Mouse (Mus musculus) bone marrow, adult 2 months (tissue): ENCODE measurements around the gene Ptpra. TPM values are rescaled to one million over a fixed set of nuclear protein-coding genes. Genes with fewer than 3 reads are reported as not detected.
"Not testable (repeated sequence)": the region's sequence is repeated elsewhere in the genome, so short reads cannot be mapped to it uniquely, and the experiment has no call there.

Source experiments
- H3K27ac ChIP-seq: fragments of 200-500 bp; 2 replicates; pipeline ENCODE4 v1.5.1; 2012; ENCODE audit warnings: low read depth, mild to moderate bottlenecking, control low read depth, inconsistent platforms, low read length; ENCODE audit not compliant: control insufficient read depth, poor library complexity, insufficient read depth
- H3K4me1 ChIP-seq: fragments of 200-500 bp; 2 replicates; pipeline ENCODE4 v1.6.1; 2011; ENCODE audit warnings: low read length; ENCODE audit not compliant: control insufficient read depth, insufficient read depth
- H3K4me3 ChIP-seq: fragments of 200-500 bp; replicated peaks from 2 replicates; pipeline ENCODE3; 2011; ENCODE audit warnings: mild to moderate bottlenecking, low read depth, low read length, control low read depth; ENCODE audit not compliant: control insufficient read depth
- CTCF ChIP-seq: fragments of 200-500 bp; IDR thresholded peaks from 2 replicates; pipeline ENCODE4 v1.5.1; 2011; ENCODE audit warnings: low read length, control low read depth; ENCODE audit not compliant: control insufficient read depth, insufficient read depth
- POLR2A ChIP-seq: fragments of 200-500 bp; IDR thresholded peaks from 2 replicates; pipeline ENCODE4 v1.6.1; 2011; ENCODE audit warnings: low read depth, mild to moderate bottlenecking, control low read depth, low read length, borderline replicate concordance; ENCODE audit not compliant: control insufficient read depth
- WGBS: fragments of 180-500 bp; shearing (Covaris S2); methylation state at CpG from one replicate; pipeline ENCODE4 v1.1.7; 2018; 5-methylcytosine and 5-hydroxymethylcytosine counted together
- polyA plus RNA-seq: library from polyadenylated mRNA; stranded (reverse); fragments of >200 nt; gene quantifications from 2 replicates; pipeline ENCODE4 v1.2.4, GENCODE M21; 2011; ENCODE audit warnings: low replicate concordance; ENCODE audit not compliant: missing spikeins, insufficient read depth, insufficient read length

Ptpra gene
- polyA plus RNA-seq, 1 experiment = 33.1 TPM

GRCm38 (mm10) chr2:130564983-130565382, 114.9 kb downstream of the Ptpra start:
- no peak overlapping the region for H3K4me3 ChIP-seq
- TF ChIP-seq CTCF (no peak), POLR2A (no peak)
- no peak overlapping the region for H3K27ac ChIP-seq
- 89% methylated on average over 8 of the region's 8 CpGs for WGBS
- H3K4me1 ChIP-seq = no peaks in the 10 kb centered on the region

GRCm38 (mm10) chr2:130568921-130569320, 118.8 kb downstream of the Ptpra start:
- WGBS = 66% methylated on average over 4 of the region's 4 CpGs
- no peak for TF ChIP-seq CTCF
- TF ChIP-seq POLR2A = no peak
- H3K4me1 ChIP-seq = no peaks in the 10 kb centered on the region
- no peak overlapping the region for H3K4me3 ChIP-seq
- H3K27ac ChIP-seq = no peak overlapping the region

- H3K4me3 ChIP-seq = no peak overlapping the region
- H3K27ac ChIP-seq = no peak overlapping the region
- no peak for TF ChIP-seq POLR2A
- TF ChIP-seq CTCF = no peak
- H3K4me1 ChIP-seq = no peaks in the 10 kb centered on the region
Observed at GRCm38 (mm10) chr2:130569926-130570325, 119.8 kb downstream of the Ptpra start.

GRCm38 (mm10) chr2:130574960-130575359, 124.9 kb downstream of the Ptpra start:
- no peaks in the 10 kb centered on the region; the same call in 1 of the 2 replicates for H3K4me1 ChIP-seq
- no peak overlapping the region for H3K27ac ChIP-seq
- no peak overlapping the region for H3K4me3 ChIP-seq
- 88% methylated on average over 5 of the region's 5 CpGs for WGBS
- TF ChIP-seq CTCF (0 out of 2 replicates have a peak, but pooled peaks have one; percentile 13), POLR2A (no peak)

GRCm38 (mm10) chr2:130575873-130576272, 125.8 kb downstream of the Ptpra start, which contains the start of gene Oxt:
Gene Oxt, plus strand, starts transcription at chr2:130576173.
- TF ChIP-seq POLR2A (no peak), CTCF (no peak)
- WGBS = 73% methylated on average over 9 of the region's 9 CpGs
- Histone ChIP-seq H3K27ac (no peak within 1 kb of the TSS), H3K4me3 (no peak within 1 kb of the TSS), H3K4me1 (no peaks in the 10 kb centered on the region; the same call in 1 of the 2 replicates)

GRCm38 (mm10) chr2:130576564-130576963, 126.5 kb downstream of the Ptpra start:
- H3K4me3 ChIP-seq, H3K27ac ChIP-seq, H3K4me1 ChIP-seq: not testable (repeated sequence)
- 6% methylated on average over 32 of the region's 32 CpGs for WGBS

GRCm38 (mm10) chr2:130577021-130577420, 126.9 kb downstream of the Ptpra start:
- Histone ChIP-seq H3K4me3 (no peak overlapping the region), H3K4me1 (no peaks in the 10 kb centered on the region; the same call in 1 of the 2 replicates), H3K27ac (no peak overlapping the region)
- TF ChIP-seq POLR2A (no peak), CTCF (no peak)
- WGBS = 8% methylated on average over 9 of the region's 9 CpGs

GRCm38 (mm10) chr2:130577632-130578031, 127.6 kb downstream of the Ptpra start:
- H3K4me1 ChIP-seq = no peaks in the 10 kb centered on the region; the same call in 1 of the 2 replicates
- no peak for TF ChIP-seq POLR2A
- H3K27ac ChIP-seq = no peak overlapping the region
- H3K4me3 ChIP-seq = no peak overlapping the region
- WGBS = 5% methylated on average over 12 of the region's 12 CpGs

GRCm38 (mm10) chr2:130578148-130578547, 128.1 kb downstream of the Ptpra start:
- Histone ChIP-seq H3K4me1 (no peaks in the 10 kb centered on the region; the same call in 1 of the 2 replicates), H3K4me3 (no peak overlapping the region), H3K27ac (no peak overlapping the region)
- 15% methylated on average over 11 of the region's 11 CpGs for WGBS
- TF ChIP-seq POLR2A (no peak), CTCF (peak; percentile 67)
